Comparison of ENCODE assay signal across 19 mouse cellular contexts in genomic region chr14:22088604-22089003, GRCm38 (mm10).
A peak's percentile ranks its signal among the peaks of the same experiment; 100 is the strongest.
DNase-seq lines count a peak whose midpoint lies in the region.
"Had no signal": no experiment of that assay in that cellular context is flagged by ENCODE, and none has a peak within 500 bp of the region (broad histone marks: within the 10 kb centered on the region; RNA-seq: fewer than 3 reads in every experiment).

No protein-coding gene starts in this region.

- intact Hi-C loops in heart, postnatal 14 days (cut with DNase I) = no loop called here

- peak; percentile 26 for DNase-seq in adrenal gland, postnatal 10 days
- DNase-seq in adrenal gland, adult 18-20 months (ENCODE audit: low spot score in 2 of 2) = no peak
- DNase-seq in heart, adult 11 months = peak; percentile 77
- no peak for DNase-seq in heart, postnatal 14 days
- DNase-seq in gonadal fat pad, adult 2 months (ENCODE audit: low read depth) = peak; percentile 55
- no peak for DNase-seq in right cerebral cortex, adult 2 months (ENCODE audit: low spot score in 2 of 2)
- no peak for DNase-seq in gastrocnemius, postnatal 25 days
- DNase-seq: adrenal gland, postnatal 25 days; cerebellum, adult 11 months; cerebellum, adult 18-20 months; cerebellum, adult 8-10 months; cerebellum, adult 9-11 months; cerebellum, postnatal 14 days; cerebellum, postnatal 36 days; embryo, embryonic 11 days had no signal

- H3K4me1 ChIP-seq in brown adipose tissue, adult 24 weeks (ENCODE audit: control insufficient read depth, insufficient read depth, insufficient read length, low read length) = no peaks in the 10 kb centered on the region

- H3K27ac ChIP-seq in brown adipose tissue, adult 24 weeks (replicated peaks; ENCODE audit: low read depth, low read length) = peak overlapping the region; percentile 28; the same call in 1 of the 2 replicates
- H3K27ac ChIP-seq: embryonic facial prominence, embryonic 13.5 days; embryonic facial prominence, embryonic 15.5 days had no signal

- no peak overlapping the region for H3K4me3 ChIP-seq in brown adipose tissue, adult 24 weeks (ENCODE audit: insufficient read depth, low read depth, low read length)
- H3K4me3 ChIP-seq: embryonic facial prominence, embryonic 13.5 days; embryonic facial prominence, embryonic 15.5 days; erythroblast, embryonic 14.5 days had no signal

Comparison
In these comparisons a context has a peak if more than half of its experiments do, and no peak if none do; other contexts are left out.
1. DNase-seq: peak in adrenal gland, postnatal 10 days (single experiment), heart, adult 11 months (single experiment) and gonadal fat pad, adult 2 months (single experiment); none in adrenal gland, adult 18-20 months (0 of 2), heart, postnatal 14 days (0 of 2), right cerebral cortex, adult 2 months (0 of 2) and gastrocnemius, postnatal 25 days (single experiment).